Mouse (Mus musculus): Measurements from ENCODE around the gene Larp1. TPM values are rescaled to one million over a fixed set of nuclear protein-coding genes. Genes with fewer than 3 reads are reported as not detected.

The Larp1 gene
- total RNA-seq, 1 experiment: 90.1 TPM

- Histone ChIP-seq H3K9me3 (ENCODE audit: control insufficient read depth, insufficient read depth, low read depth, low read length) (no peaks in the 10 kb centered on the region), H3K9ac (ENCODE audit: insufficient read depth, low read depth, low read length, poor library complexity, severe bottlenecking) (no peak overlapping the region), H3K36me3 (ENCODE audit: control insufficient read depth, insufficient read depth, low read length, poor library complexity, severe bottlenecking) (no peaks in the 10 kb centered on the region), H3K27ac (ENCODE audit: insufficient read depth, low read depth, low read length, poor library complexity, severe bottlenecking) (no peak overlapping the region), H3K4me3 (ENCODE audit: insufficient read depth in 1 of 2, low read depth in 1 of 2, low read length in 2 of 2, poor library complexity in 1 of 2, severe bottlenecking in 1 of 2) (0 out of 4 replicates have a peak overlapping the region, but pooled peaks of 1 of the 2 experiments have one; percentile 8), H3K4me1 (ENCODE audit: control insufficient read depth in 2 of 2, insufficient read depth in 2 of 2, low read length in 2 of 2, poor library complexity in 1 of 2) (peaks cover 14% of the 10 kb centered on the region in 2 experiments)
- DNase-seq (ENCODE audit: low read depth, low spot score): no peak
- TF ChIP-seq MAFK (IDR thresholded peaks at IDR 0.05; ENCODE audit: insufficient read depth, low read depth, low read length) (no peak), ZC3H11A (IDR thresholded peaks at IDR 0.05; ENCODE audit: borderline replicate concordance, low read depth, low read length) (no peak), HCFC1 (IDR thresholded peaks at IDR 0.05; ENCODE audit: borderline replicate concordance, insufficient read depth, low read length) (no peak), CHD2 (IDR thresholded peaks at IDR 0.05; ENCODE audit: low read depth, low read length) (no peak), ZNF384 (IDR thresholded peaks at IDR 0.05; ENCODE audit: low read depth, low read length) (no peak)
- in situ Hi-C loops (cut with MboI; ENCODE audit: low sequenced_read_pairs in 2 of 2, unreplicated experiment in 2 of 2): no loop called here
Measured at GRCm38 (mm10) chr11:58011813-58012212, 2.9 kb downstream of the Larp1 start.

GRCm38 (mm10) chr11:58012674-58013073 is 3.8 kb downstream of the Larp1 start:
- no peak for DNase-seq (ENCODE audit: low read depth, low spot score)
- TF ChIP-seq ZNF384 (IDR thresholded peaks at IDR 0.05; ENCODE audit: low read depth, low read length): no peak
- TF ChIP-seq ZC3H11A (IDR thresholded peaks at IDR 0.05; ENCODE audit: borderline replicate concordance, low read depth, low read length): no peak
- Histone ChIP-seq H3K4me1 (ENCODE audit: control insufficient read depth in 2 of 2, insufficient read depth in 2 of 2, low read length in 2 of 2, poor library complexity in 1 of 2) (peaks cover 16 to 20% of the 10 kb centered on the region in 2 experiments), H3K9me3 (ENCODE audit: control insufficient read depth, insufficient read depth, low read depth, low read length) (no peaks in the 10 kb centered on the region), H3K4me3 (ENCODE audit: insufficient read depth in 1 of 2, low read depth in 1 of 2, low read length in 2 of 2, poor library complexity in 1 of 2, severe bottlenecking in 1 of 2) (no peak overlapping the region), H3K27ac (ENCODE audit: insufficient read depth, low read depth, low read length, poor library complexity, severe bottlenecking) (no peak overlapping the region), H3K36me3 (ENCODE audit: control insufficient read depth, insufficient read depth, low read length, poor library complexity, severe bottlenecking) (peaks cover 3% of the 10 kb centered on the region; the same call in 1 of the 2 replicates), H3K9ac (ENCODE audit: insufficient read depth, low read depth, low read length, poor library complexity, severe bottlenecking) (no peak overlapping the region)
- in situ Hi-C loops (cut with MboI; ENCODE audit: low sequenced_read_pairs in 2 of 2, unreplicated experiment in 2 of 2): no loop called here

- Histone ChIP-seq H3K9me3 (ENCODE audit: control insufficient read depth, insufficient read depth, low read depth, low read length) (no peaks in the 10 kb centered on the region), H3K9ac (ENCODE audit: insufficient read depth, low read depth, low read length, poor library complexity, severe bottlenecking) (no peak overlapping the region), H3K36me3 (ENCODE audit: control insufficient read depth, insufficient read depth, low read length, poor library complexity, severe bottlenecking) (peaks cover 3% of the 10 kb centered on the region; the same call in 1 of the 2 replicates), H3K4me3 (ENCODE audit: insufficient read depth in 1 of 2, low read depth in 1 of 2, low read length in 2 of 2, poor library complexity in 1 of 2, severe bottlenecking in 1 of 2) (no peak overlapping the region), H3K27ac (ENCODE audit: insufficient read depth, low read depth, low read length, poor library complexity, severe bottlenecking) (no peak overlapping the region), H3K4me1 (ENCODE audit: control insufficient read depth in 2 of 2, insufficient read depth in 2 of 2, low read length in 2 of 2, poor library complexity in 1 of 2) (peaks cover 16 to 21% of the 10 kb centered on the region in 2 experiments)
- in situ Hi-C loops (cut with MboI; ENCODE audit: low sequenced_read_pairs in 2 of 2, unreplicated experiment in 2 of 2): no loop called here
- no peak for TF ChIP-seq CHD2 (IDR thresholded peaks at IDR 0.05; ENCODE audit: low read depth, low read length)
- no peak for TF ChIP-seq ZNF384 (IDR thresholded peaks at IDR 0.05; ENCODE audit: low read depth, low read length)
- no peak for TF ChIP-seq ZC3H11A (IDR thresholded peaks at IDR 0.05; ENCODE audit: borderline replicate concordance, low read depth, low read length)
- no peak for TF ChIP-seq HCFC1 (IDR thresholded peaks at IDR 0.05; ENCODE audit: borderline replicate concordance, insufficient read depth, low read length)
- TF ChIP-seq MAFK (IDR thresholded peaks at IDR 0.05; ENCODE audit: insufficient read depth, low read depth, low read length): no peak
- DNase-seq (ENCODE audit: low read depth, low spot score): no peak
Measured at GRCm38 (mm10) chr11:58013100-58013499, 4.2 kb downstream of the Larp1 start.

- no peak overlapping the region for H3K4me3 ChIP-seq (ENCODE audit: insufficient read depth in 1 of 2, low read depth in 1 of 2, low read length in 2 of 2, poor library complexity in 1 of 2, severe bottlenecking in 1 of 2)
- no peak for DNase-seq (ENCODE audit: low read depth, low spot score)
- H3K9ac ChIP-seq (ENCODE audit: insufficient read depth, low read depth, low read length, poor library complexity, severe bottlenecking): no peak overlapping the region
- no peaks in the 10 kb centered on the region for H3K9me3 ChIP-seq (ENCODE audit: control insufficient read depth, insufficient read depth, low read depth, low read length)
- peaks cover 3% of the 10 kb centered on the region; the same call in 1 of the 2 replicates for H3K36me3 ChIP-seq (ENCODE audit: control insufficient read depth, insufficient read depth, low read length, poor library complexity, severe bottlenecking)
- peaks cover 22 to 25% of the 10 kb centered on the region in 2 experiments for H3K4me1 ChIP-seq (ENCODE audit: control insufficient read depth in 2 of 2, insufficient read depth in 2 of 2, low read length in 2 of 2, poor library complexity in 1 of 2)
- in situ Hi-C loops (cut with MboI; ENCODE audit: low sequenced_read_pairs in 2 of 2, unreplicated experiment in 2 of 2): loop anchor here in 1 of 2 experiments (5.0 kb wide), 1 partner anchor 57 kb away; no protein-coding TSS in a partner anchor
- TF ChIP-seq HCFC1 (IDR thresholded peaks at IDR 0.05; ENCODE audit: borderline replicate concordance, insufficient read depth, low read length) (no peak), CHD2 (IDR thresholded peaks at IDR 0.05; ENCODE audit: low read depth, low read length) (no peak), ZNF384 (IDR thresholded peaks at IDR 0.05; ENCODE audit: low read depth, low read length) (no peak), ZC3H11A (IDR thresholded peaks at IDR 0.05; ENCODE audit: borderline replicate concordance, low read depth, low read length) (no peak), MAFK (IDR thresholded peaks at IDR 0.05; ENCODE audit: insufficient read depth, low read depth, low read length) (no peak)
- H3K27ac ChIP-seq (ENCODE audit: insufficient read depth, low read depth, low read length, poor library complexity, severe bottlenecking): no peak overlapping the region
Measured at GRCm38 (mm10) chr11:58014604-58015003, 5.7 kb downstream of the Larp1 start.

GRCm38 (mm10) chr11:58015339-58015738 is 6.5 kb downstream of the Larp1 start:
- Histone ChIP-seq H3K4me1 (ENCODE audit: control insufficient read depth in 2 of 2, insufficient read depth in 2 of 2, low read length in 2 of 2, poor library complexity in 1 of 2) (peaks cover 22 to 25% of the 10 kb centered on the region in 2 experiments), H3K27ac (ENCODE audit: insufficient read depth, low read depth, low read length, poor library complexity, severe bottlenecking) (no peak overlapping the region), H3K36me3 (ENCODE audit: control insufficient read depth, insufficient read depth, low read length, poor library complexity, severe bottlenecking) (peaks cover 3% of the 10 kb centered on the region; the same call in 1 of the 2 replicates), H3K9me3 (ENCODE audit: control insufficient read depth, insufficient read depth, low read depth, low read length) (no peaks in the 10 kb centered on the region), H3K4me3 (ENCODE audit: insufficient read depth in 1 of 2, low read depth in 1 of 2, low read length in 2 of 2, poor library complexity in 1 of 2, severe bottlenecking in 1 of 2) (no peak overlapping the region), H3K9ac (ENCODE audit: insufficient read depth, low read depth, low read length, poor library complexity, severe bottlenecking) (no peak overlapping the region)
- TF ChIP-seq MAFK (IDR thresholded peaks at IDR 0.05; ENCODE audit: insufficient read depth, low read depth, low read length): no peak
- no peak for TF ChIP-seq HCFC1 (IDR thresholded peaks at IDR 0.05; ENCODE audit: borderline replicate concordance, insufficient read depth, low read length)
- no peak for TF ChIP-seq CHD2 (IDR thresholded peaks at IDR 0.05; ENCODE audit: low read depth, low read length)
- no peak for TF ChIP-seq ZNF384 (IDR thresholded peaks at IDR 0.05; ENCODE audit: low read depth, low read length)
- no peak for DNase-seq (ENCODE audit: low read depth, low spot score)
- in situ Hi-C loops (cut with MboI; ENCODE audit: low sequenced_read_pairs in 2 of 2, unreplicated experiment in 2 of 2): loop anchor here in 1 of 2 experiments (5.0 kb wide), 1 partner anchor 58 kb away; no protein-coding TSS in a partner anchor
